Mouse (Mus musculus): ENCODE data around the gene Fam104a.

The Fam104a gene

GRCm38 (mm10) chr11:113703758-113704157 is 19.8 kb upstream of the Fam104a start:
- DNase-seq (ENCODE audit: low spot score) = peak; percentile 63

- DNase-seq (ENCODE audit: low spot score) = no peak
Measured at GRCm38 (mm10) chr11:113699643-113700042, 15.7 kb upstream of the Fam104a start.

- DNase-seq (ENCODE audit: low spot score) = no peak
Measured at GRCm38 (mm10) chr11:113698013-113698545, 14.1 kb upstream of the Fam104a start.

- no peak for DNase-seq (ENCODE audit: low spot score)
Measured at GRCm38 (mm10) chr11:113697571-113697970, 13.6 kb upstream of the Fam104a start.

DNA sequence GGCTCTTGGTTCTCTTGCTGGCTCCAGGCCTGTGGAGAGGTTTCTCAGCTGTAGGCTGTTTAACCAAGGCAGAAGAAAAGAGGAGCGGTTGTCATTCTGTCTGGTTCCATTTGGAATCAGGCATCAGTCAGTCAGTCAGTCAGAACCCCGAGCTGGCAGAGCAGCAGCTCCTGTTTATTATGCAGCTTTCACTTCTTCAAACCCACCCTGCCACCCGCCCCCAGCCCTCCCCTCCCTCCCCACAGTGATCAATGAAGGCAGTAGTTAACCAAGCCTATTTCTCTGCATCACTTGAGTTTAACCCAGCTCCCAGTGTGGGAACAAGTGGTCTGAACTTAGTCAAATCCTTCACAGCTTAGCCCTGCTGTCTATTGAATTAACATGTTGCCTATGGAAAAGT is 7.9 kb upstream of the Fam104a start:
- no peak for DNase-seq (ENCODE audit: low spot score)

GRCm38 (mm10) chr11:113691318-113691717 is 7.4 kb upstream of the Fam104a start:
- no peak for DNase-seq (ENCODE audit: low spot score)

DNA sequence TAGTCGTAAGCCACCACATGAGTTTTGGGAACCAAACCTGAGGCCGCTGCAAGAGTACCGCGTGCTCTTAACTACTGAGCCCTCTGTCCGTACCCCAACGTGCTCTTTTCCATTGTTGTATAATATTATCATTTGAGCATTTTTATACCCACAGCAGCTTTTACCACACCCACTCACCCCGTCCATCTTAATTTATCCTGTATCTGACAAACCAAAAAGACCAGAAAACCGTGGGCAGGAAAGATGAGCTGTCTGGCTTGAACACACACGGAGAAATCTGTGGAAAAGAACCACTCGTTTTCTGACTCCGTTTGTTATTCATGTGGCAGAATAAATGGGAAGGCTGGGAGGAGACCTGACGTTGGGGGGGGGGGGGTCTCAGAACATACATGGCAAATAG is 6.6 kb upstream of the Fam104a start:
- peak; percentile 44 for DNase-seq (ENCODE audit: low spot score)

DNA sequence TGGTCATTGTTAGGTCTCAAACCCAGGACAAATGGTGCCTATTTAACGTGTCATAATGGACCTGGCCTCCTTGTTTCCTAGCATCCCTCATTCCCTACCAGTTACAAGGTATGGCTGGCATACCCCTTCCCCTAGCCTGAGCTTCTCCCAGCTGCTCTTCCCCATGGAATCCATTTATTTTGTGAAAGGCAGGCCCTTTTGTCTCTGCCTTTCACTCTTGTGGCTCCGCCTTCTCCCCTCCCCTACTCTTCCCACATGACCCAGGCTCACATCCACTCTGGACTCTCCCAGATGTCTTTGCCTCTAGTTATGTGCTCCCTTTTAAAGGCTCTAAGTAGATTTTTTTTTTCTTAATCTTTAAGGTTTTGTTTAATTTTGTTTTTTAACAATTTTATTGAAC is 3.1 kb upstream of the Fam104a start:
- no peak for DNase-seq (ENCODE audit: low spot score)

DNA sequence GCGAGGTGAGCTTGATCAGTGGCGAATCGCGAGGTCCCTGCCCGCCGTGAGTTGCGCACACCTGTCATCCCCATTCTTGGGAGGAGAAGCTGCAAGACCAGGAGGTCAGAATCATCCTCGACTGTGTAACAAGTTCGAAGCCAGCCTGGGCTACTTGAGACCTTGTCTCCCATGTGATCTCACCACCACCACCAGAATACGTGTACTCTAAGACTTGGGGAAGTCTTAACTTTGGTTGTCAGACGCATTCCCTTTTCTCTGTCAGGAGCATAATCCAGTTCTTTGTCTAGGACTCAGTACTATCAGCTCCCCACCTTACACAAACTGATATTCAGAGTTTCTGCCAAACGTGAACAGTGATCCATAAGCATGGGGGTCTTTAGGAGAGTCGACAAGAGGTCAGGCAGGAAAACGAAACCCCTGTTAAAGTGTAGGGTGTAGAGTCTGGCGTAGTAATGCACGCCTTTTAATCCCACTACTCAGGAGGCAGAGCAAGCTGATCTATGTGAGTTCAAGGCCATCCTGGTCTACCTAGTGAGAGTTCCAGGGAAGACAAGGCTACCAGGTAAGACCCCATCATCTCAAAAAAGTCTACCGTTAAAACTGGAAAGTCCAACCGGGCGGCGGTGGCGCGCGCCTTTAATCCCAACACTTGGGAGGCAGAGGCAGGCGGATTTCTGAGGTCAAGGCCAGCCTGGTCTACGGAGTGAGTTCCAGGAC is 912 bp upstream of the Fam104a start:
- DNase-seq (ENCODE audit: low spot score) = no peak

GRCm38 (mm10) chr11:113683627-113683956 is 363 bp downstream of the Fam104a start:
- DNase-seq (ENCODE audit: low spot score) = no peak

DNA sequence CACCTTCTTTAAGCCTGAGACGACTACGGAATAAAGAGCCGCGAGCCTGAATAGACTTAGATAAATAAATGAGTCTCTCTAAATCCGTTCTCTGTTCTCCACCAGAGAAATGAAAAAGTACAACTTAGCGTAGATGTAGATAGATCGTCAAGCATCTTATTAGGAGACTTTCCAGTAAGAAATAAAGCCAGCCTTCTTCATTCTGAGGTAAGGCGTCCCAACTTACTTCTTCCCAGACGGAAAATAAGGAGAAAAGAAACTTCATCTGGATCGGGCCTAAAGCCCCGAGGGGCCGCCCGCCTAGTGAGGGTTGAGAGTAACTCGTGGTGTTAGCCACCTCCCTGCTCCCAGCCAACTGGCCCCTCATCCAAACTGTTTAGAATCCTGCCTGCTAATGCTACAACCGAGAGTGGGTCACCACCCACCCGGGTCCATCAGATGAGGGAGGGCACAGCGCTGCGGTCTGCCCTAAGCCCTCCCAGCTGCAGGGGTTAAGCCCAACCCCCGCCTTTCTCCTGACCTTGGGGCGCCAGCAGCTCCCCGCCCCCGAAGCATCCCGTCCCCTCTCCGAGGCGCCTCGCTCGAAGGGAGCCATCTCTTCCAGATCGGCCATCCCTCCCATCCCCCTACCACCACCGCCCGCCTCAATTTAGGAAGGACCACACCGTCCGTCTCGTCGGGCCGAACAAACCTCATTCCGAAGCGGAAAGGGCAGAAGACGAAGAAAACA is 893 bp downstream of the Fam104a start:
- no peak for DNase-seq (ENCODE audit: low spot score)

DNA sequence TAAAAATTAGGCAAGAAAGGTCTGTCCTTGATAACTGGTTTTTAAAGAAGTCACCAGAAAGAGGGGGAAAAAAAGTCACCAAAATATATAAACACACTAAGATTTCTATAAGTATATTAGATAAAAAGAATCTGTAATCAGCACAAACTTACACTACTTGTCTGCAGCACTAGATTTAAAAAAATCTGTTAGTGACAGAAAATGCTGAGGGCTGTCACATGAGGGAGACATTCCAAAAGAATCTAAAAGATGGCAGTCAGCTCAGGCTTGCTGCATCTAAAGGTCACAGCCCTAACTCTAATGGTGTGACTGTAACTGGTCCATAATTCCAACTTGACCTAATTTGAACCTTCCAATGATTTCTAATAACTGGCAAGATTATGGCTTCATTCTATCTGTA is 2.0 kb downstream of the Fam104a start:
- no peak for DNase-seq (ENCODE audit: low spot score)

DNA sequence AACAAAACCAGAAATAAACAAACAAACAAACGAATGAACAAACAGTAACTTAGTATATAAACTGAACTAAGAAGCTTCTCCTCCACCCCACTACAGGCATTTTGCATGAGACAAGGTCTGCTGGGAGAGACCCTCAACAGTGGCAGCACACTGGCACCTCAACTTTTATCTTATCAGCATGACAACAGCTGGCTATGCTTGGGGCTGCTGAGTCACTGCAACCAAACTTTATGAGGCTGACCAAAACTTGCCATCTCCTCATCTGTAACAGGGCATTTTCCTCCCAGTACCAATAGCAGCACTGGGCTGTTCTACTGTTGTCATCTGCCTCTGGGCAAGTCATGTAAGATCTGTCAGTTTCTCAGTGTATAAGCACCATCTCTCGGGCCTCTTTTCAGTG is 3.0 kb downstream of the Fam104a start:
- DNase-seq (ENCODE audit: low spot score) = no peak

DNA sequence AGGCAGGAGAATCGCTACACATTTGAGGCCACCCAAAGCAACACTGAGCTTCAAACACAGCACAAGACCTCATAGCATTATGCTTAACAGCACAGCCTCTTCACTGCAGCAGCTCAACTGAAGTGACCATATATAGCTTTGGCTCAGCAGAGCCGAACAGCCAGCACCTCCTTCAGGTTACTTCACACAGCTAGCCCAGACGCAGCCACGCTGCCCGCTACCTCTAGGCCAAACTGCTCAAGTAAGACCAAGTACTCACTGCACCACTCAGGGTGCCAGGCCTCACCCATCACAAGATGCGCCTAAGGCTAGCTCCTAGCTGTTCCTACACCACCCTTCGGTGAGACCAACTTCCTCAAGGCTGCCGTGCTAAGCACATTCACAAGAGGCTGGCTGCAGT is 5.6 kb downstream of the Fam104a start:
- DNase-seq (ENCODE audit: low spot score) = no peak

GRCm38 (mm10) chr11:113677378-113677777 is 6.6 kb downstream of the Fam104a start:
- DNase-seq (ENCODE audit: low spot score) = no peak

DNA sequence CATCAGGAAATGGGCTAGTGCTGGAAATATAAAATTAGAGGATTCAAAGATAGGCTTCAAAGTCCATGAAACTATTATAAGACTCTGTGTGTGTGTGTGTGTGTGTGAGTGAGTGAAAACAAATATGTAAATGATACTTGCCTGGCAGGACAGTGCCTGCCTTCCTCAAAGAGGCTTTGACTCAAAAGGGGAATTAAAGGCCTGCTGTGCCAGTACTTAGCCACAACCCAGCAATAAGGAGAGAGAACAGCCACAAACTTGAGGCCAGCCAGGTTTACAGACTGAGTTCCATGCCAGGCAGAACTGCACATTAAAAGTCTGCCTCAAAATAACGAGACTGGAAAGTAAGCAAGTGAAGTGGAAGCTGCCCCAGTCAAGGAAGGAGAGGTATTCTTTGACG is 7.1 kb downstream of the Fam104a start:
- DNase-seq (ENCODE audit: low spot score) = no peak

GRCm38 (mm10) chr11:113674595-113674994 is 9.4 kb downstream of the Fam104a start:
- DNase-seq (ENCODE audit: low spot score) = no peak

DNA sequence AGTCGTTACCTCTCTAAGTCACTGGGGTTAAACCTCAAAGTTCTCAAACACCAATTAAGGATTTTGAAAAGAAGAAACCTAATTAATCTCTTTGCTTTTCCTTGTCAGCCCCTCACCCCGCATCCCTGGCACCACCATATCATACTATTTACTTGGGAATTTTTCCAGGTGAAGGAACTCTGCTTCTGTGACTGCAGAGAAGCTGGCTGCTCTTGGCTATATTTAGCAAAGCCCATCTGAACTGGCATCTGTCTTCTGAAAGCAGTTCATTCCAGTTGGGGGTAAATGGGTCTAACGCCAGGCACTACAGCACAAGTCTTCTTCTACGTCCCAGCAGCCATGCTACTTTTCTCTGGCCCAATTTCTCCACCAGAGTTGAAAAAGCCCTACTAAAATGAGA is 10.3 kb downstream of the Fam104a start:
- DNase-seq (ENCODE audit: low spot score) = no peak

GRCm38 (mm10) chr11:113669711-113670110 is 14.2 kb downstream of the Fam104a start:
- DNase-seq (ENCODE audit: low spot score) = no peak

- no peak for DNase-seq (ENCODE audit: low spot score)
Measured at GRCm38 (mm10) chr11:113668857-113669256, 15.1 kb downstream of the Fam104a start.

DNA sequence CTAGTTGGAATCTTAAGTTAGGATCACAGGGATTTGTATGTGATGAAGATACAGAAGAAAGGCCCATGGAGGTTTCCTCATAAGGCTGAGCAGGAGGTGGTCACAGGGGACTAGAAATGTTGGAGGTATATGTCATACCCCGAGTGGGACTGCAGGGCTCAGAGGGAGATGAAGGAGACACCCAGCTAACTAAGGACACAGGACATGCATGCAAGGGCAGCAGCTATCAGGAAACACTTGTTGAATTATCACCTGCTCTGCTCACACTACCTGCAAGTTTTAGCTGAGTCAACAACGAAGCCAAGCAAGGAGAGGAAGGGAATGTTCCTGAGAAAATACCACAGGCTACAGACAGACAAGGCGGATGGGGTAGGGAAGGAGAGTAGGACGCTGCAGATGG is 16.3 kb downstream of the Fam104a start:
- DNase-seq (ENCODE audit: low spot score) = no peak

DNA sequence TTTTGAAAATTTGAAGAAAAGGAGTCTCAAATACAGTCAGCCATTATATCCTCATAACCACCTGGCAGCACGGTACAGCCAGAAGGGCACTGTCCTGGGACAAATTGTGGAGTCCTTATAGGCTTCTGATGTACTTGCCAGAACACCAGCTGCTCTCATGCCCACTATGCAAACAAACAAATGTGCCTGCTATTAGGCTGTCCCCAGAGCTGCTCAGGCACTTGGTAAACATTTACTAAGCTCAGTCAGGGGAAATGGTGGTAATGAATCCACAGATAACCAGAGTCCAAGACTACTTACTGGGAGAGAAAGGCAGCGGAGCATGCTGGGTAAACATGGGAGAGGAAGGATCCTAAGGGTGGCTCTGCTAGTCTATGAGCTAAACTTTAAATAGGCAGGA is 16.8 kb downstream of the Fam104a start:
- DNase-seq (ENCODE audit: low spot score) = no peak

- DNase-seq (ENCODE audit: low spot score) = no peak
Measured at GRCm38 (mm10) chr11:113666648-113667047, 17.3 kb downstream of the Fam104a start.

DNA sequence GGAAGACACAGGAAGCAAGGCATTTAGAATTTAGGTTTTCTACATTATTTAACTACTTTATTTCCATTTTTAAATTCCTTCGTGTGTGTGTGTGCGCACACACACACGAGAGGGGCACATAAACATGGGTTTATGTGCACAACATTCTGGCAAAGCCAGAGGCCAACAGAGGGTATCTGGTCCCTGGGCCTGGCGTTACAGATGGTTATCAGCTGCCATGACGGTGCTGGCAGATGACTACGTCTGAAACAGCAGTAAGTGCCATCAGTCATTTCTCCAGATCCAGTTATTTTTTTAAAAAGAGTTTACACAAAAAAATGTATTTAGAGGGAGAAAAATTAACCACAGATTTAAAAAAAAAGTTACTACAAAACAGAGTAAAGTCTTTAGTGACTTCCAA is 17.8 kb downstream of the Fam104a start:
- DNase-seq (ENCODE audit: low spot score) = no peak
